Mouse (Mus musculus): ENCODE data around the gene Utp6. TPM values are rescaled to one million over a fixed set of nuclear protein-coding genes. Genes with fewer than 3 reads are reported as not detected.
A peak's percentile ranks its signal among the peaks of the same experiment; 100 is the strongest.

The Utp6 gene
- 17.5 TPM for polyA plus RNA-seq (2012; fragmentation: generic; extraction: Trizol)

DNA sequence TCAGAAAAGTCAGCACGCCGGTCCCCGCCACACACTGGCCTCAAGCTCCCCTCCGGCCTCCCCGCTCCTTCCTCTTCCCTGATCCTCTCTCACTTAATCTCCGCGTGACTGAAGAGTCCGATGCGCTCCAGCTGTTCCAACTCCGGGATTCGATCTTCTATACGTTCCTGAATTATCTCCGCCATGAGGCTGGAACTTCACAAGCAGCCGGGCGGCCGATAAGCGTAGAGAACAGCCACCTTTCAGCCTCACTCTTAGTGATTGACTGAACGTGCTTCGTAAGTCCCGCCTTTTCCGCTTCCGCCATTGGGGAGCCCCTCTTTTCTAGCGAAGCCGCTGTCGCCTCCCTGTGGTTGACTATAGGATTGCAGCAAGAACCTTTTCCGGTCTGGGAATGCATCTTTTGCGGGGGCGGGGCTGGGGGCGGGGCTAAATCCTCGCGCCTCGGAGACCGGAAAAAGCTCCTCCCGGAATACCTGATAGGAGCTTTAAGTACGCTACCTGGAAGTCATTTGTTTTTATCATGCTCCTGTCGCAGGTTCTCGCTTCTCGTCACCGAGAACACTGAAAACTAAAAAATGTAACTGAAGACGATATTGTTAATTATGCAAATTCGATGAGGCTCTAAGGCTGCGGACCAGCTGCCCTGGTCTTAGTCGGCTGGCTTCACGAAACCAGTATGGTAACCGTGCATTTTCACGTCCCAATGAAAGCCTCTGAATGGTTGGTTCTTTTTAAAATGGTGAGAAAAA, at the start of gene Utp6:
Gene Utp6 (minus strand): TSS at position 266 of the 752 bp plus-strand sequence.
- H3K27me3 ChIP-seq (ENCODE audit: control insufficient read depth, insufficient read depth, insufficient read length): no peaks in the 10 kb centered on the region
- peaks cover 13% of the 10 kb centered on the region for H3K79me2 ChIP-seq (ENCODE audit: control insufficient read depth, insufficient read depth)
- TF ChIP-seq POLR2A (IDR thresholded peaks at IDR 0.05; ENCODE audit: insufficient read length, low read depth) (peak; percentile 83), POLR2AphosphoS2 (IDR thresholded peaks at IDR 0.05; ENCODE audit: insufficient read length, low read depth) (peak; percentile 88), CEBPB (IDR thresholded peaks at IDR 0.05; ENCODE audit: insufficient read depth, poor library complexity, severe bottlenecking) (no peak), TCF3 (IDR thresholded peaks at IDR 0.05; ENCODE audit: insufficient read length, low read depth) (no peak)

GRCm38 (mm10) chr11:79994271-79994988, 32.2 kb upstream of the Utp6 start:
- Histone ChIP-seq H3K4me2 (ENCODE audit: low read depth) (peak overlapping the region; percentile 70), H3K79me2 (ENCODE audit: control insufficient read depth, insufficient read depth) (peaks cover 31% of the 10 kb centered on the region), H3ac (ENCODE audit: control insufficient read depth, insufficient read length) (peak overlapping the region; percentile 12), H3K4me3 (peak overlapping the region; percentile 80), H3K36me3 (ENCODE audit: control insufficient read depth, insufficient read depth) (peaks cover 15% of the 10 kb centered on the region), H3K27me3 (ENCODE audit: control insufficient read depth, insufficient read depth, insufficient read length) (no peaks in the 10 kb centered on the region)
- TF ChIP-seq SRF (IDR thresholded peaks at IDR 0.05; ENCODE audit: control insufficient read depth, insufficient read length, low read depth) (no peak), TCF12 (IDR thresholded peaks at IDR 0.05; ENCODE audit: insufficient read depth, poor library complexity, severe bottlenecking) (no peak)

More for the DNA sequence above, at the start of gene Utp6:
- peak within 1 kb of the TSS; percentile 77 for H3K4me3 ChIP-seq
- H3K4me2 ChIP-seq (ENCODE audit: low read depth): peak within 1 kb of the TSS; percentile 88
- peaks cover 10% of the 10 kb centered on the region for H3K36me3 ChIP-seq (ENCODE audit: control insufficient read depth, insufficient read depth)
- peak within 1 kb of the TSS; percentile 45 for H3ac ChIP-seq (ENCODE audit: control insufficient read depth, insufficient read length)

DNA sequence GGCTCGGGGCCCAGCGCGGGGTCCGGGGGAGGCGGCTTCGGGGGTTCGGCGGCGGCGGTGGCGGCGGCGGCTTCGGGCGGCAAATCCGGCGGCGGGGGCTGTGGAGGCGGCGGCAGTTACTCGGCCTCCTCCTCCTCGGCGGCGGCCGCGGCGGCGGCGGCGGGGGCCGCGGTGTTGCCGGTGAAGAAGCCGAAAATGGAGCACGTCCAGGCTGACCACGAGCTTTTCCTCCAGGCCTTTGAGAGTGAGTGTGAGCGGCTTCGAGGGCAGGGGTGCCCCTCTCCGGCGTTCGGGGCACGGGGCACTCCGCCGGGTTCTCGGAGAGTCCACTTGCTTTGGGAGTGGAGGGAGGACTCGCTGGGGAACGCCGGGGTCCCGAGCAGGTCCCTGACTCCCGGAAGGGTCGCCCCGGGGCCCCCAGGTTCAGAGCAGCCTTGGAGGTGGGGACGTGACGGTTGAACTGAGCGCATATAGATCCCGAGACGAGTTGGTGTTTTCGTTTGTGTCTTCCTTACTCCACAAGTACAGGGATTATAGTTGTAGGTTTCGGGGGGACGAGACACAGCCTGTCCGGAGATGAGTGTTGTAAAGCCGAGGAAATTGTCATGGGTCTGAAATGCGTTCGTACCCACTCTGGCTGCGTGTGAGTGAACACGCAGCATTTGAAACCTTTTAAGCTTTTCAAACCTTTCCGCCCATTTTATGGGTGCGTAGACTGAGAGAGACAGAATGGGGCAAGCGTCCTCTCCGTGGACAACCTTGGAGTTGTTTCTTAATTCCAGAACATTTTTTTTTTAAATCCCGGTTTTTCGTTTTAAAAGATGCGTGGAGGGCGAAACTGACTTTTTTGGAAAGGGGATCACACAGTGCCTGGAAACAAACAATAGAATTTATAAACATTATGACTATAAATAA, 31.4 kb upstream of the Utp6 start:
- TF ChIP-seq E2F4 (IDR thresholded peaks at IDR 0.05; ENCODE audit: insufficient read depth) (no peak), SRF (IDR thresholded peaks at IDR 0.05; ENCODE audit: control insufficient read depth, insufficient read length, low read depth) (no peak), USF1 (IDR thresholded peaks at IDR 0.05; ENCODE audit: low read depth) (no peak), REST (IDR thresholded peaks at IDR 0.05; ENCODE audit: insufficient read depth, insufficient read length) (no peak), CEBPB (IDR thresholded peaks at IDR 0.05; ENCODE audit: insufficient read depth, poor library complexity, severe bottlenecking) (no peak), POLR2A (IDR thresholded peaks at IDR 0.05; ENCODE audit: insufficient read length, low read depth) (no peak), POLR2AphosphoS2 (IDR thresholded peaks at IDR 0.05; ENCODE audit: insufficient read length, low read depth) (no peak), TCF12 (IDR thresholded peaks at IDR 0.05; ENCODE audit: insufficient read depth, poor library complexity, severe bottlenecking) (no peak), MAX (IDR thresholded peaks at IDR 0.05; ENCODE audit: low read depth) (no peak), MYOG (IDR thresholded peaks at IDR 0.05; ENCODE audit: control insufficient read depth in 1 of 3, insufficient read depth in 1 of 3, insufficient read length in 2 of 3, low read depth in 2 of 3) (no peak), MYOD1 (IDR thresholded peaks at IDR 0.05; ENCODE audit: control insufficient read depth in 1 of 3, insufficient read length in 2 of 3, low read depth in 2 of 3) (no peak), TCF3 (IDR thresholded peaks at IDR 0.05; ENCODE audit: insufficient read length, low read depth) (no peak)
- H3K79me2 ChIP-seq (ENCODE audit: control insufficient read depth, insufficient read depth): peaks cover 31% of the 10 kb centered on the region
- peak overlapping the region; percentile 80 for H3K4me3 ChIP-seq
- peak overlapping the region; percentile 12 for H3ac ChIP-seq (ENCODE audit: control insufficient read depth, insufficient read length)
- no peaks in the 10 kb centered on the region for H3K27me3 ChIP-seq (ENCODE audit: control insufficient read depth, insufficient read depth, insufficient read length)
- H3K4me2 ChIP-seq (ENCODE audit: low read depth): peak overlapping the region; percentile 70
- H3K36me3 ChIP-seq (ENCODE audit: control insufficient read depth, insufficient read depth): peaks cover 10% of the 10 kb centered on the region

DNA sequence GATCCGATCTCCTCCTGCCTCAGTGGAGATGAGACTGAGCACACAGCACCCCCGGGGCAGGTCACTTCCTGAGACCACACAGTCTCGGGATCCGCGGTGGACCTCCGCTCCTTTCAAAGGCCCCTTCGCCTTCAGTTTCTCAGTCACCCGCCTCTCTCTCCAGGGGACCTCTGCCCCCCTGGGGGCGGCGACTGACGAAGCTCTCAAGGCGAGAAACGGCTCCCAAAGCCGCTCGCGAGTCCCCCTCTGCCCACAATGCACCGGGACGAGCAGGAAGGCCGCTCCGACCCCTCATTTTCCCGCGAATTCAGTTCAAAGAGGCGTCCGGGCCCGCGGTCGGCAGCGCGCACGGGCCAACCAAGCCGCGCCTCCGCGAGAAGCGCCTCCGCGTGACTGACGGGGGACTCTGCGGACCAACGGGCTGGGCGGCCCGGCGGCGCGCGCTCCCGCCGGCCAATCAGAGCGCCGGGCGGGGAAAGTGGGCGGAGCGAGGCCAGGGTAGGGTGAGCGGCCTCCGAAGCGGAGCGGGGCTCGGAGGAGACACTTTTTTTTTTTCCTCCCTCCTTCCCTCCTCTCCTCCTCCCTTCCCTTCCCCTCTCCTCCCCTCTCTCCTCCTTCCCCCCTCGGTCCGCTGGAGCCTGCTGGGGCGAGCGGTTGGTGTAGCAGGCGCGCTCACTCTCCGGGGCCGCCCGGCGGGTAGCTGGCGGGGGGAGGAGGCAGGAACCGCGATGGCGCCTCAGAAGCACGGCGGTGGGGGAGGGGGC, 30.6 kb upstream of the Utp6 start, which contains the start of gene Suz12:
Gene Suz12 (plus strand): TSS at position 515 of the 764 bp plus-strand sequence.
- Histone ChIP-seq H3K36me3 (ENCODE audit: control insufficient read depth, insufficient read depth) (peaks cover 10% of the 10 kb centered on the region), H3K27me3 (ENCODE audit: control insufficient read depth, insufficient read depth, insufficient read length) (no peaks in the 10 kb centered on the region), H3K4me2 (ENCODE audit: low read depth) (peak within 1 kb of the TSS; percentile 81), H3K4me3 (peak within 1 kb of the TSS; percentile 80), H3ac (ENCODE audit: control insufficient read depth, insufficient read length) (peak within 1 kb of the TSS; percentile 12), H3K79me2 (ENCODE audit: control insufficient read depth, insufficient read depth) (peaks cover 31% of the 10 kb centered on the region)
- TF ChIP-seq TCF12 (IDR thresholded peaks at IDR 0.05; ENCODE audit: insufficient read depth, poor library complexity, severe bottlenecking) (no peak), POLR2A (IDR thresholded peaks at IDR 0.05; ENCODE audit: insufficient read length, low read depth) (peak; percentile 50), USF1 (IDR thresholded peaks at IDR 0.05; ENCODE audit: low read depth) (peak; percentile 41), POLR2AphosphoS2 (IDR thresholded peaks at IDR 0.05; ENCODE audit: insufficient read length, low read depth) (peak; percentile 24), E2F4 (IDR thresholded peaks at IDR 0.05; ENCODE audit: insufficient read depth) (peak; percentile 65), TCF3 (IDR thresholded peaks at IDR 0.05; ENCODE audit: insufficient read length, low read depth) (no peak)

Data from myocyte (in vitro differentiated cells).